Mouse (Mus musculus) kidney, adult 18-20 months (tissue): ENCODE measurements around the gene Pzp.

Experiments
- DNase-seq: peaks from one replicate; pipeline ENCODE4 v3.0.0; 2021

The Pzp gene

DNA sequence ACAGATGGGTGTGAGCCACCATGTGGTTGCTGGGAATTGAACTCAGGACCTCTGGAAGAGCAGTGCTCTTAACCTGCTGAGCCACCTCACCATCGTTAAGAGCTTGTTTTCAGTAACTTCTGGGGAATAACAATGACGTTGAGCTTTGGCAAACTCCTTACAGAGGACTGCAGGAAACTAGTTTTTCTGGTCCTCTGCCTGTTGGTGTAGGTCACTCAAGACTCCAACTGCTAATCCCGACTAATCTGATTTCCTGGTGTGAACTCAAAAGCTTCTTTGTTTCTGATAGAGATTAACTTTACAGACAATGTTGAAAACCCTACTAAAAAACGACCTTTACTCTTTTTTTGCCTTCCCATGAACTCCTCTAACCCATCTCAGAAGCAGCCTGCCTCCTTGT is 49.0 kb downstream of the Pzp start:
- DNase-seq: no peak

DNA sequence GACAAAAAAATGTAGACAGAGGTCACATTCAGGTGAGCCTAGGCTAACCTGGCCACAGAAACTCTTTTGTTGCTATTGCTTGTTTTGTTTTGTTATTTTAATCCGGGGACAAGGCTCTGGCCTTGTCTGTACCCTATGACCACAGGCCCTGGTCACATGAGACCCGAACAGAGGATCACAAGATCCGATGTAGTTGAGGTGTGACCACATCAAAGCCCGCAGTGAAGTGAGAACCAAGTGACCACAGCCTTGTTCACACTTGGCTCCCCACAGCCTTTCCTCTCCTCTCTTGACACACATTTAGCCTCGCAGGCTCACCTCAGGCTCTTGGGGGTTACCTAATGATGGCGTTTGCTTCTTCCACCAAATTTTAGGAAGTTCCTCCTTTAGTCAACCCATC is 52.4 kb downstream of the Pzp start:
- DNase-seq: no peak

DNA sequence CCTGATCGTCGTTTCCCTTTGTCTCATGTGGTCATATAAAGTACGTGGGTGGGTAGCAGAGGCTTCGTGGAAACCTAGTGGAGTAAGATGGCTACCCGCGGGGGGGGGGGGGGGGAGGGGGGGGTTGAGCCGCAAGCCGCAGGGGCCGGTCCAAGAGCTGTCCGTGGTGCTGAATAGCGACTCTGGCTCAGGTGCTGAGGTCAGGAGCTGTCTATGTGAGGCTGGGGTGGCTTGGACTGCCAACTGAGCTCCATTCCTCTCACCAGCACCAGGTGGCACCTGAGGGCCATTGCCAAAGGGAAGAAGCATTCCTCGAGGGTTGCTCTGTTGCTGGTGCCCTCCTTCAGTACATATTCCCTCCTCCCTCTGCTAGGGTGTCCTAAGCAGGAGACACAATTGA is 57.1 kb downstream of the Pzp start:
- DNase-seq: peak; percentile 29

DNA sequence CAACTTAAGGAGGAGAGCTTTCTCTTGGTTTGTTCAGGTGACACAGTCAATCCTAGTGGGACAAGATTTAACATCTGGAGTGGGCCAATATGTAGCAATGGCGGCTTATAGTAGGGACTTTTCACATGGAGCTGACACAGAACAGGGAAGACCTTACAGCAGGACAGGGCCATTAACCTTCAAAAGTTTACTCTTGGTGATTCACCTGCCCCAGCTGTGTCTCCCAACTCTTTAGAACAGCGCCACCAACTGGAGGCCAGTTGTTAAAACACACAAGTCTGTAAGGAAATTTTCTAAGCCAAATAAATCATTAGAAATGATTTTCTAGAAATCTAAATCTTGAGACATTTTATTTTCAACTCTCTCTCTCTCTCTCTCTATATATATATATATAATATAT is 59.2 kb downstream of the Pzp start:
- no peak for DNase-seq

DNA sequence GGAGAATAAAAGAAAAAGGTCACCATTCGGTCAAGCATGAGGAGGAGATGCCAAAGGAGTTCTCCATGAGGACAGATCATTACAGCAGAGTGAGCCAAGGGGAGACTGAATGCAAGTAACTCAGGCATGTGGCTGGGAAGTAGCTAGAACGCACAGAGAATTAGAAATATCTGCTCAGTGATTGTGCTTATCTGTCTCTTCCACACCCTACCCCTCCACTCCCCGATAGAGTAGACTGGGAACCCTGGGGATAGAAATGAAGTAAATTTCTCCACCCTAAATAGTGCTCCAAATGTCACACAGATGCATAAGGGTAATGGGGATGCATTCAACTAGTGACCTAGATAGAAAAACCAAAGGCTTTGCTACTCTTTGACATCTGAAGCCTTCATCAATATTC is 60.0 kb downstream of the Pzp start:
- DNase-seq: no peak

DNA sequence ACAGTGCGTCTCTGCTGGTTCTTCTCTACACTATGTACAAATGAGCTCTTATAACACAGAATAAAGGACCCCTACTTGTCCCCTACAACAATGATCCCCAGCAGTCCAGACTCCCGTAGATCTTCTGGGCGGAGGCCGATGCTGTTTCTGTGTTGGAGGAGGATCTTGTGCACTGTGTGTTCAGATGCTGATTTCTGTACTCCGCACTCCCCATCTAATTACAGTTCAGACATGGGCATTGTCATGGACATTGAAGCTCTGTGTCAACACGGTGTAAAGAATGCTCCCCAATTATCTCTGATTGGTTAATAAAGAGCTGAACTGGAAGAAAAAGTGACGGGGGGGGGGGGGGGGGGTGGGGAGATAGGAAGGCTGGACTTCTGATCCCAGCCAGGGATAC is 60.5 kb downstream of the Pzp start:
- no peak for DNase-seq

DNA sequence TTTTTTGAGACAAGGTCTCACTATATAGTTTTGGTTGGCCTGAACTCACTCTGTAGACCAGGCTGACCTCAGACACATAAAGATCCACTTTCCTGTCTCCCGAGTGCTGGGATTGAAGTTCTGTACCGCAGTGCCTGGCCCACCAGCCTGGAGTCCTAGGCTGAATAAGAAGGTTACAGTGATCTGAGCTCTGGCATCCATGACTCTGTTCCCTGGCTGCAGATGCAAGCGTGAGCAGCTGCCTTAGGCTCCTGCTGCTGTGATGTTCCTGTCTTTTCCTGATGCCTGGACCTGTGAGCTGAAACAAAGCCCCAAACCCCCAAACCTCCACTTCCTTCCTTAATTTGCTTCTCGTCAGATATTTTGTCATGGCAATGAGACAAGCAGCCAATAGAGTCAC is 61.5 kb downstream of the Pzp start:
- no peak for DNase-seq

DNA sequence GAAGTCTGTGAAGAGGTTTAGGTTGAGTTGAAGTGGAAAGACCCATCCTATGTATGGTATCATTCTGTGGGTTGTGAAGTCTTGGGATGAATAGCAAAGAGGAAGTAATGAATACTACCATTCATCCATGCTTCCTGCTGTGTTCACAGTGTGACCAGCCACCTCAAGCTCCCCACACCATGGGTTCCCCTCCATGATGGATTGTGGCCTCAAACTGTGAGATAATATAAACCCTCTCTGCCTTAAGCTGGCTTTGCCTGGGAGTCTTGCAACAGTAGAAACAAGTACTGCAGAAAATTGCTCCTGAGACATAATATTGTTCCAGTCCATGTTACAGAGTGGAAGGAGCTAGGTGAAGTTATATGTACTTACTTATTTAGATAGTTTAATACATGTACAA is 64.9 kb downstream of the Pzp start:
- DNase-seq: no peak

DNA sequence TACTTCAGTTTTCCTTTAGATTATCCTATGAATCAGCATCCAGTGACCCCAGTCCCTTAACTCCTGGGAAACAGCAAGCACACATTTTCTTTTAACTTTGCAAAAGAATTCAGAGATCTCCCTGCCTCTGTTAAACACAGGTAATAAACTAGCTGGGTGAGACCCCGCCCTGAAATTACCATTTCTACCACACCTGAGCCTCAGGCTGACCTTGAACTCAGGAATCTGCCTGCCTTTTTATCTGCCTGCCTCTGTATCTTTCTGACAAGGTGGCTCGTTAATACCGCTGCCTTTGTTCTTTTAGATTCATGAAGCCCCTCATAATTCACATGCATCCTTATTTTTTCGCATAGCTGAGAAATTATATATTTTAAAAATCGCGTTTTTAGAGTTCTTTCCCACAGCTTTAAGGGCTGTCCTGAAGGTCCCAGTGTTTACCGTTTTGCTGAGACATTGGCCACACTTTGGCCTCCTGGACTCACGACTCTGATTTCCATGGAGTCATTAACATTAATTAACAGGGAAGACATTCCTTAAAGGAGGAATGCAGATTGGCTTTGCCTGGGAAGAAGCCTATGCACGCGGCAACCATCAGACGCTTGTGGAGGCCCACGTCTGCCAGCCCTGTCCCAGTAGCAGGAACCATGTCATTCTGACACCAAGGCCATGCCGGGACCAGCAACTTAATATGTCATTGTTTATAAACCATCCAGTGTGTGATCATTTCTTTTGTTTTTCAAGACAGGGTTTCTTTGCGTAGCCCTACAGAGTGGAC is 65.6 kb downstream of the Pzp start:
- no peak for DNase-seq

DNA sequence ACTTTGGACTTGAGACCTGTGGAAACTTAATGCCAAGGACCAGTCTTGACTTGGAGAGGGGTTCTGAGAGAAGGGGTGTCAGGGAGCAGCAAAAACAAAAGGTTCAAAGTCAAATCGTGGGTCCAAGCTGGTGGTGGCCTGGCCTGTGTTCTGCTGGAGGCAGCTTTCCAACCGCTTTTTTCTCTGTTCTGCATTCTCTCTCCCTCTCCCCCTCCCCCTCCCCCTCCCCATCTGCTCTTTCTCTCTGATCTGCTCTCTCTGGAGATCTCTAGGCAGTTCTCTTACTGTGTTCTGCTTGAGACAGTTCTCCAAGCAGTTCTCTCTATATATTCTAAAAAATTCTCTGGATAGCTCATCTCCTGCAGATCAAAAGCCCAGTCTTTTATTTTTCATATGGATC is 66.2 kb downstream of the Pzp start:
- DNase-seq: no peak

DNA sequence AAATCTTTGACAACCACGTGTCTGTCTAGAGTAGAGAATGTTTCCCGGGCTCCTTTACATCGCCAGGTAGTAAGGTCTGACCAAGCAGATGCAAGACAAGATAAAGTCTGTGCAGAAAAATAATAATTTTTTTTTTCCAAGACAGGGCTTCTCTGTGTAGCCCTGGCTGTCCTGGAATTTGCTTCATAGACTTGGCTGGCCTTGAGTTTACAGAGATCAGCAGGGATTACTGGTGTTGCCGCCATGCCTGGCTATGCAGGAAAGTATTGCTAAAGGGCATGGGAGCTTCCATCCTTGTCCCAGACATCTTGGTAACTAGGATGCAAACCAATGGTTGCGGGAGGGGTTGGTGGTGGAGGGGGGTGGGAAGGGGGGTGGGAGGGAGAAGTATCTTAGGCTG is 69.3 kb downstream of the Pzp start:
- no peak for DNase-seq

DNA sequence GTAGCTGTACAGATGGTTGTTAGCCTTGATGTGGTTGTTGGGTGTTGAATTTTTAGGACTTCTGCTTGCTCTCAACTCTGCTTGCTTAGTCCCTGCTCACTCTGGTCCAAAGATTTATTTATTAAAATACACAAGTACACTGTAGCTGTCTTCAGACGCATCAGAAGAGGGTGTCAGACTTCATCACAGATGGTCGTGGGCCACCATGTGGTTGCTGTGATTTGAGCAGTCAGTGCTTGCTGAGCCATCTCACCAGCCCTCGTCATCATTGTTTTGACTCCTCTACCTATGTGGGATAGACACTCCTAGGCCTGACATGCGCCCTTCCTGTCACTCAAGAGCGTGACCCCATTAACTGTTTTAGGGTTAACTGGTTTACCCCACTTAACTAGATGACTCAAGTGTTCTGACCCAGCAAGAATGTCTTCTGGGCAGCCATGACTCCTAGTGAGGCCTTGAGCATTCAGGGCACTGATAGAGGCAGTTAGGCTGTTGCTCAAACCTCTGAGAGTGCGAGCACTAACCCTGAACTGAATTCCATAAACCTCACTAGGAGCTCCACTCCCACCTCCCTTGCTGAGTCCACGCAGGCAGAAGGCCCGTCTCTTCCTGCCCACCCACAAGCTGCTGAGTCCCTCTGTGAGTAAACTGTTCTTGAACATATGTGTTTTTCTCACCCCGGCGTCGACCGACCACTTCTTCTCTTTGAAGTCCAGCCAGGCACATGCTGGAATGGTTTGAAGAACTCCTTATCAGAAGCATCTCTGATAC is 70.5 kb downstream of the Pzp start:
- DNase-seq: no peak

DNA sequence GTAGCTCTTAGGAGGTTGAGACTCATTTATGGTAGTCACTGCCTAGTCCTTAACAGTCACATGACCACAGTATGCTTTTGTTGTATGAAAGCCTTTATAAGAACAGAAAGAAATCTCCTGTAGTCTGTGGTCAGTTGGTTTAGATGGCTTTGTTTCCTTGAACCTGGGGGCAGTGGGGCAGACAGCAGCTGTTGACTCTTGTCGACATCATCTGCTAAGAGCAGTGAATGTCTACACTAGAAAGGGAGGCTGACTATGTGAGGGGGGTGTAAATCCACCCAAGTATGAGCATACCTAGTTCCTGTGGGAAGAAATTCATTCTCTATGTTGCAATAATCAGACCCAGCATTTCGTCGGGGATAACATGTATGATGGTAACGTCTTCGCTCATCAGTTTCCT is 79.5 kb downstream of the Pzp start:
- DNase-seq: no peak

DNA sequence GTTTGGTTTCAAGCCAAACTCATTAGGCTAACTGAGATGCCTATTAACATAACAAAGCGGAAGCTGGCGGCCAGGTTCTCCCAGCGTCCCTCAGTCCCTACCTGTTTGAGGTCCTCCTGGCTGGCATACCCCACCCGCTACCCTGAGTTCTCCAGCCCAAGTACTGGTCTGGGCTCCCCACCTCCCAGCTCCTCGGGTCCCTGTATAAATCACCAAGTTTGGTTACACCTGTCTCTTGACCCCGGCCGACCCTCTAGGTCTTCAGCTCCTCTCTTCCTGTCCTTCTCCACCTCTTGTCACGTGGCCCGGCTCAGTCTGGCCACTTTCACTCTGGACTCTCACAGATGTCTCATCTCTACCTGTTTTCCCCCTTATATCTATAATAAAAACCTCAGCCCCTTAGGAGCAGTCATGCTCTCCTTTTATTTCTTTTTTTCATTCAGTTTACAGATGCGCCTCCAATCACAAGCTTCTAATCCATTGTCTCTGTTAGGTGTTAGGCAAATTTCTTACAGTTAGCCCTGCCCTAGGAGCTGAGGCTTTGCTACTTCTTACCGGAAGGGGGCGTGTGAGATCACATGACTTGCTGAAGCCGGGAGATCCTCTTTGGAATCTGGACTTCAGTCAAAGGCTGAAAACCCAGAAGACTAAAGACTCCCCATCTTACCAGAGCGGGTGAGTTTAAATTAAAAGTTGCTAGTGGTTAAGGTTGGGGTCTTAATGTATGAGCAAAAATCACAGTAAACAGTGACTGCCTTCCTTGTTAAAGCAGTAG is 80.6 kb downstream of the Pzp start:
- peak; percentile 65 for DNase-seq

DNA sequence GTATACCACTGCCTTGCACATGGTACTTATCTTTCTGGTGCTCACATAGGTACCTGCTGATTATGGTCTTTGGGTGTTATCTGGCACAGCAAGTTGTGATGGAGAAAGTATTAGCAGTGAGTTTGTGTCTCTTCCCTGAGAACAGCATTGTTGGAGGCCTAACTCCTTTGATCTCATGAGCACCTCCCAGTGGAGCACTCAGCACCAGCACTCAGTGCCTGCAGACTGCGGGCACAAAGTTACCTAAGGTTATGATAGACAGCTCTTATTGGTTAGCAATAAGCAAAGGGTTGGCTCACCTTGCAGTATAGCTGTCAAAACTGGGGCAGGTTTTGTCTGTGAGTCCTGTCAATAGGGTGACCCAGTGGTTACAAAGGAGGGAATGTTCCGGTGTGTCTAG is 86.3 kb downstream of the Pzp start:
- DNase-seq: no peak

DNA sequence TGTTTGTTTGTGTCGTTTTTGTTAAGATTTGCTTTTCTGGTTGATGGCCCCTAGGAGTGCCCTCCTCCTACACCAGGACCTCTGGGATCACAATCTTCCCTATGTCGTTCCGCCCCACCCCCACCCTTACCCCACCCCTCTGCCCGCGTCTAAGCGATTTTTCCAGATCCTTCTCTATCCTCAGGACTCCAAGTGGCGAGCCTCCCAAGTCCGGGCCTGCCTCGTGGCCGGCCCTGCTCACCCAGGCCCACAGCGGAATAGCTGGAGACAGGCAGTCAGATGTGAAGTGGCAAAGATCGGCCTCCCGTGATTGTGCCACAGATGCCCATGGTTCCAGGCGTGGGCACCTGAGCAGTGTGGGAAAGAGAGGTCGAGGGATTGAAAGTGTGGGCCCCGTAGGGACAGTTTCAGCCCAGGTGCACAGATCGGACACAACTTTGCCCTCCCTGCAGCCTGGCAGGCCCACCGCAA is 87.6 kb downstream of the Pzp start:
- peak; percentile 53 for DNase-seq

DNA sequence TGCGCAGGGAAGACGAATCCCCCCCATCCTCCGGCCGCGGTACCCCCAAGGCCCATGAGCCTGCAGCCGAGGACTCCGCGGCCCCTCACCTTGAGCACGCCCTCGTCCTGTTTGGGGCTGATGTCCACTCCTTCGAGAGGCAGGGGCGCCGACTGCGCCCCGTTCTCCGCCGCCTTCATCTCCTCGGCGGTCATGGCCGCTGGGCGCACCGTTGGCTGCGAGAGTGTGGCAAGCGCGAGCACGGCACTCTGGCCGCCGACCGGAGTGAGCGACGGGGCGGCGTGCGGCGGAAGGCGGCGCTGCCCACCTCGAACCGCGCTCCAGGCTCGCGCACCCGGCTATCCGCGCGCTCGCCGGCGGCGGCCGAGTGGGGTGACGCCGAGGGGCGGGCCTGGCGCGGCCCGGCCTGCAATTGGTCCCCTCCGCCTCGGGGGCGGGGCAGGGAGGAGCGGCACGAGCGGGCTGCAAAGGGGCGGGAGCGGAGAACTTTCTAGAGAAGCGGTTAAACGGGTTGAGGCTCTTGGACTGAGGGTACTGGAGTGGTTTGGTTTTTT is 88.1 kb downstream of the Pzp start, which contains the start of gene Fkbp4:
Fkbp4 (minus strand) TSS at position 361 of the 554 bp plus-strand sequence.
- DNase-seq: peak; percentile 94

DNA sequence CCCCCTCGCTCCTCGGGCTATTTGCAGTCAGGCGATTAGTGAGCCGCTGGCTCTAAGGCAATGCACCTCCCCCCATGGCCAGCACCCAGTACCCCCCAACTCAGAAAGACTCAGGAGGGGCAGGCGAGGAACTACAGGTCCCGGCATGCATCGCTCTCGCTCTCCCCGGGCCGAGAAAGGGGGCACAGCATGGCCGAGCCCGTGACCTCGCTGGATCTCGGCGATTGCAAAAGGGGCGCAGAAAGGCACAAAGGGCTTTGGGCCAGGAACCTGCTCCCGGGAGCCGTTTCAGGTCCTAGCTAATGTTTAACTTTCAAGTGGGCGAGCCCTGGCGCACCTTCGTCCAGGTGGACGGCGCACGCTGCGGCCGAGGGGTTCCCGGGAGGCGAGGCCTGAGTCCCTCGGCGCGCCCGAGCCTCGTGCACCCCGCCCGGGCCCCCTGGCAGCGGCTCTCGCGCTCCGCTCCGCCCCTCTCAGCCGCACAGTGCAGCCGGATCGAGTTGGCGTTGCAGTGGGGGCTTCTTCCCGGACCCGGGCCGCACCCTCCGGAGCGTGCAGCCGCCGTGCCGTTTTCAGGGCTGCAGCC is 88.7 kb downstream of the Pzp start:
- peak; percentile 83 for DNase-seq

DNA sequence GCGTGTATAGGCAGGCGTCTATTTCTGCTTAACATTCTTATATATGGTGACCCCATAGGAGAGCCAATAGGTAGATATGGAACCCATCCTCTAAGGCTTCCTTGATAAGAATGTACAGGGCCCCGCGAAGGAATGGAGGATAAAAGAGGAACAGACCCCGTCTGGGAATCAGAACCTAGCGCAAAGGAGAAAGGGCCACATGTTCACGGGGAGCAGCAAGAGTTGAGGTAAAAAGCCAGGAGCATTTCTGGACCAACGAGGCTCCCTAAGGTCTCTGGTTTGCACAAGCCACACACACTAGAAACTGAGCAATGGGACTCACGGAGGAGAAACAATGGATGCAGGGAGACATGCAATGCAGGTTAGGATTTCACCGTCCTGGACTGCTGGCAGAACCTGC is 89.2 kb downstream of the Pzp start:
- DNase-seq: no peak

DNA sequence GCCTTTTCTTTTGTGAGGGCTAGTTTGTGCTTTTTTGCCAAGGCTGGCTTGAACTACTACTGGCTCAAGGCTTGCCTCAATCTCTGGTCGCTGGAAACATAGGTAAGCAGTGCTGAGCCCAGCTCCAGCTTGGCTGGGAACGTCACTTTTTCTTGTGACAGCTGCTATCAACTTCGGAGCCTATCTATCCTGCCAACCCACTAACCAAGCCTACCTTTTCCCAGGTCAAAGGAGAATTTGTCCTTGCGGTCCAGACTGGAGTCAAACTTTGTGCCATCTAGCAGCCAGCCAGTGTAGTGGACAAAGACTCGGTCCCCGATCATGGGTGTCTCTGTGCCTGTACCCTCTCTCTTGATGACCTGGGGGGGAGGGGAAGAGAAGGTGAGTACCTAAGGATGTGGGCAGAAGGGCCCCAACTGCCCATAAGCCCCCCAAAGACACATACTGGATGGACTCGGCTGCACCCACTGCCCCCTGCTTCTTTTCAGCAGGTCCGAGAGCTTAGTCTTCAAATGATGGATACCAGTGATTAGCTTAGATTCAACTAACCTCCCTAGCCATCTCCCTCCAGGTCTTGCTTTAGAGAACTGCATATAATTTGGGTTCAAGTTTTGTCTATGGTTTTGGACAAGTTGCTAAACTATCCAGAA is 90.0 kb downstream of the Pzp start:
- no peak for DNase-seq

DNA sequence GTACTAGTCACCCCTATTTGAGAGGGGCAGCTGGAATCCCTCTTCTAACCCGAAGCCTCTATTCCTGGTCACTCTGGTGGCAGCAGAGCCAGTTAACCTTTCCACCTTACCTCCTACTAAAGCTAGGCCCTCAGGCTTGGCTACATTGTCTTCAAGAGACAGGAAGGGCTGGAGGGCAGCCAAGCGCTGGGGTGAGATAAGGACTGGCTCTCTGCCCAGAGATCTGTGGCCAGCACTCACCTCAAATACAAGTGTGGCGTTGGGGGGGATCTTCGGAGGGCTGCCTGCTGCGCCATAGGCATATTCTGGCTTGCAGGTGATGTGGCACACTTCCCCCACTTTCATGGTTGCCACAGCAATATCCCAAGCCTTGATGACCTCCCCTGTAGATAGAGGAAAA is 91.0 kb downstream of the Pzp start:
- DNase-seq: peak; percentile 84
